Mouse (Mus musculus) brown adipose tissue, adult 24 weeks (tissue): ENCODE results near the gene Amy1. TPM values are rescaled to one million over a fixed set of nuclear protein-coding genes. Genes with fewer than 3 reads are reported as not detected.

Experiments
- polyA plus RNA-seq: library from polyadenylated mRNA; stranded (reverse); fragments of >200 nt; gene quantifications from 2 replicates; pipeline ENCODE4 v1.2.4, GENCODE M21; 2012; ENCODE audit not compliant: missing spikeins, insufficient read depth, insufficient read length

Gene Amy1
- polyA plus RNA-seq, 1 experiment = 260 TPM

Other genes with a start within 250 kb of the Amy1 start
- not detected in 2 replicates for gene Amy2a1, start 74.3 kb downstream of the Amy1 start, polyA plus RNA-seq
- gene Rnpc3, start 23.4 kb upstream of the Amy1 start, polyA plus RNA-seq = 8.8 and 12.2 TPM in 2 replicates